Mouse (Mus musculus): ENCODE measurements around the gene Fancc. TPM values are rescaled to one million over a fixed set of nuclear protein-coding genes. Genes with fewer than 3 reads are reported as not detected.
A peak's percentile ranks its signal among the peaks of the same experiment; 100 is the strongest.

The Fancc gene
- polyA plus RNA-seq, 1 experiment from 2014 or later = 9.3 TPM

GRCm38 (mm10) chr13:63278141-63278631 lies 218.9 kb downstream of the Fancc start:
- peak overlapping the region; percentile 61 for H3K4me2 ChIP-seq (replicated peaks; ENCODE audit: low read depth)
- H3K4me3 ChIP-seq (ENCODE audit: low read depth, low read length) = peak overlapping the region; percentile 47
- H3K36me3 ChIP-seq (ENCODE audit: control insufficient read depth, insufficient read depth, low read length) = 0 out of 2 replicates have a peak, but pooled peaks cover 4% of the 10 kb centered on the region
- TF ChIP-seq EP300 (optimal IDR thresholded peaks at IDR 0.05) = no peak
- TF ChIP-seq CTCF (IDR thresholded peaks at IDR 0.05; ENCODE audit: low read depth) = no peak
- H3K4me1 ChIP-seq (replicated peaks; ENCODE audit: control insufficient read depth, insufficient read depth) = peaks cover 25% of the 10 kb centered on the region
- WGBS = 8% methylated on average over 5 of the region's 5 CpGs
- ATAC-seq (ENCODE audit: low FRiP score, low TSS enrichment) (no peak), DNase-seq (ENCODE audit: low spot score) (no peak)
- no peaks in the 10 kb centered on the region for H3K9me3 ChIP-seq (ENCODE audit: control insufficient read depth, low read length)
- peak overlapping the region; percentile 61 for H3K9ac ChIP-seq (ENCODE audit: low read length)
- H3K27ac ChIP-seq (replicated peaks) = peak overlapping the region; percentile 89
- no peaks in the 10 kb centered on the region for H3K27me3 ChIP-seq (ENCODE audit: control insufficient read depth, insufficient read depth, low read length)

GRCm38 (mm10) chr13:63277316-63277715 lies 219.8 kb downstream of the Fancc start:
- no peaks in the 10 kb centered on the region for H3K27me3 ChIP-seq (ENCODE audit: control insufficient read depth, insufficient read depth, low read length)
- H3K9me3 ChIP-seq (ENCODE audit: control insufficient read depth, low read length) = no peaks in the 10 kb centered on the region
- no peak for DNase-seq (ENCODE audit: low spot score)
- peak overlapping the region; percentile 61 for H3K4me2 ChIP-seq (replicated peaks; ENCODE audit: low read depth)
- 0 out of 2 replicates have a peak, but pooled peaks cover 2% of the 10 kb centered on the region for H3K36me3 ChIP-seq (ENCODE audit: control insufficient read depth, insufficient read depth, low read length)
- H3K4me1 ChIP-seq (replicated peaks; ENCODE audit: control insufficient read depth, insufficient read depth) = peaks cover 25% of the 10 kb centered on the region
- no peak for ATAC-seq (ENCODE audit: low FRiP score, low TSS enrichment)
- H3K9ac ChIP-seq (ENCODE audit: low read length) = peak overlapping the region; percentile 61
- H3K4me3 ChIP-seq (ENCODE audit: low read depth, low read length) = peak overlapping the region; percentile 47; the same call in 1 of the 2 replicates
- TF ChIP-seq CTCF (IDR thresholded peaks at IDR 0.05; ENCODE audit: low read depth) = no peak
- TF ChIP-seq EP300 (optimal IDR thresholded peaks at IDR 0.05) = no peak
- H3K27ac ChIP-seq (replicated peaks) = peak overlapping the region; percentile 89; the same call in 1 of the 2 replicates
- WGBS = 35% methylated on average over 5 of the region's 5 CpGs

DNA sequence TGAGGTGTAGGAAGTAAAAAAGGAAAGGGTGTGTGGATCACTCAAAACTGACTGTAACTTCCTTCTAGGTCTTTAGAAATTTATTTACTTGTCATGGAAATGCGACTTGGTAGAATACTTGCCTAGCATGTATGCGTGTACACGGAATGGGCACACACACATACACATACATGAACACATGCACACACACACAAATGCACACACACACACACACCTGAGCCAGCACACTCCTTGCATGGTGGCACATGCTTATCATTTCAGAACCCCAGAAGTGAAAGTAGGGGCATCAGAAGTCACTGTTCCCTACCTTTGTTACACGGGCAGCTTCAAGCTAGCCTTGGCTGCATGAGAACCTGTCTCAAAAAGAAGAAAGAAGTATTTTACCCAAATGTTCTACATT lies 220.7 kb downstream of the Fancc start:
- H3K4me1 ChIP-seq (replicated peaks; ENCODE audit: control insufficient read depth, insufficient read depth) = peaks cover 22% of the 10 kb centered on the region
- 68% methylated on average over 4 of the region's 4 CpGs for WGBS
- H3K9me3 ChIP-seq (ENCODE audit: control insufficient read depth, low read length) = no peaks in the 10 kb centered on the region
- DNase-seq (ENCODE audit: low spot score) (no peak), ATAC-seq (ENCODE audit: low FRiP score, low TSS enrichment) (no peak)
- no peak for TF ChIP-seq CTCF (IDR thresholded peaks at IDR 0.05; ENCODE audit: low read depth)
- no peak for TF ChIP-seq EP300 (optimal IDR thresholded peaks at IDR 0.05)
- H3K36me3 ChIP-seq (ENCODE audit: control insufficient read depth, insufficient read depth, low read length) = no peaks in the 10 kb centered on the region
- peak overlapping the region; percentile 50; the same call in 1 of the 2 replicates for H3K27ac ChIP-seq (replicated peaks)
- H3K4me3 ChIP-seq (ENCODE audit: low read depth, low read length) = peak overlapping the region; percentile 47
- no peaks in the 10 kb centered on the region for H3K27me3 ChIP-seq (ENCODE audit: control insufficient read depth, insufficient read depth, low read length)
- peak overlapping the region; percentile 61 for H3K4me2 ChIP-seq (replicated peaks; ENCODE audit: low read depth)
- no peak overlapping the region for H3K9ac ChIP-seq (ENCODE audit: low read length)

DNA sequence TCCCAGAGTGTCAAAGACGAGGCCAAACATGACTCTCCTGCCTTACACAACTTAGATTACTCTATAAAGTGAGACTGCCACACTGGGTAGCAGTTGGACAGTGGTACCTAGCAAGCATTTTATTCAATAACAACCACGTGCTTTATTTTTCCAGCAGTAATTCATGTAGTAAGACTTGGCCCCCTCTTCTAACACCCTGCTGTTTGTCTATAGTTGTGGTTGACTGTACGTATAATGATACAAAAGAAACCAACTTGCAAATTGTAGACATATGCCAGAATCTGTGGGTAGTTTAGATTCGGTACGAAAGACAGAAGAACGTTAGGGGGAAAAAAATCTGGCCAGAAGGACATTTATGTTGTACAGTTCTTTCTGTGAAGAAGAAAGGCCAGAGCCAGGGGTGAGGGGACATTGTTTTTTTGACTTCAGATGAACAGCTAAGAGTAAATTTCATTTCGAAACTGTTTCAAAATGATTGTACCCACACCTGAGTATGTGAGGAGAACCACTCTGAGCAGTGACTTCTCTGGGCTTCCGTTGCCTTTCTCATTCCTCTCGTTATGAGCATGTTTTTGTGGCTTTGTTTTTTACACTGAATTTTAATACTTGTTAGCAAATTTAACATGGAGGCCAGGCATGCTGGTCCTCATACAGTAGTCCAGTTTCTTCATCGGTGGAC lies 222.5 kb downstream of the Fancc start:
- H3K36me3 ChIP-seq (ENCODE audit: control insufficient read depth, insufficient read depth, low read length) = no peaks in the 10 kb centered on the region
- H3K9me3 ChIP-seq (ENCODE audit: control insufficient read depth, low read length) = no peaks in the 10 kb centered on the region
- no peaks in the 10 kb centered on the region for H3K27me3 ChIP-seq (ENCODE audit: control insufficient read depth, insufficient read depth, low read length)
- peak overlapping the region; percentile 61 for H3K4me2 ChIP-seq (replicated peaks; ENCODE audit: low read depth)
- 45% methylated on average over 10 of the region's 10 CpGs for WGBS
- ATAC-seq (ENCODE audit: low FRiP score, low TSS enrichment) (no peak), DNase-seq (ENCODE audit: low spot score) (no peak)
- TF ChIP-seq CTCF (IDR thresholded peaks at IDR 0.05; ENCODE audit: low read depth) = no peak
- TF ChIP-seq EP300 (optimal IDR thresholded peaks at IDR 0.05) = no peak
- H3K9ac ChIP-seq (ENCODE audit: low read length) = peak overlapping the region; percentile 72
- H3K4me3 ChIP-seq (ENCODE audit: low read depth, low read length) = peak overlapping the region; percentile 47
- H3K4me1 ChIP-seq (replicated peaks; ENCODE audit: control insufficient read depth, insufficient read depth) = peaks cover 18% of the 10 kb centered on the region
- H3K27ac ChIP-seq (replicated peaks) = peak overlapping the region; percentile 73; the same call in 1 of the 2 replicates

- ATAC-seq (ENCODE audit: low FRiP score, low TSS enrichment) (no peak), DNase-seq (ENCODE audit: low spot score) (no peak)
- Histone ChIP-seq H3K9me3 (ENCODE audit: control insufficient read depth, low read length) (no peaks in the 10 kb centered on the region), H3K4me1 (replicated peaks; ENCODE audit: control insufficient read depth, insufficient read depth) (peaks cover 15% of the 10 kb centered on the region), H3K27me3 (ENCODE audit: control insufficient read depth, insufficient read depth, low read length) (no peaks in the 10 kb centered on the region), H3K4me2 (replicated peaks; ENCODE audit: low read depth) (peak overlapping the region; percentile 61), H3K9ac (ENCODE audit: low read length) (peak overlapping the region; percentile 72), H3K27ac (replicated peaks) (peak overlapping the region; percentile 73), H3K4me3 (ENCODE audit: low read depth, low read length) (peak overlapping the region; percentile 47), H3K36me3 (ENCODE audit: control insufficient read depth, insufficient read depth, low read length) (no peaks in the 10 kb centered on the region)
- TF ChIP-seq CTCF (IDR thresholded peaks at IDR 0.05; ENCODE audit: low read depth) = no peak
- TF ChIP-seq EP300 (optimal IDR thresholded peaks at IDR 0.05) = no peak
- WGBS = 47% methylated on average over 2 of the region's 2 CpGs
These were observed 223.2 kb downstream of the Fancc start for GRCm38 (mm10) chr13:63273859-63274258.

Data from stomach, postnatal 0 days (tissue).